In genomic region chr11:114239311-114239803, GRCm38 (mm10) we compare ENCODE assay signal across 12 mouse cellular contexts.
DNase-seq lines count a peak whose midpoint lies in the region; ATAC-seq and TF ChIP-seq lines count a peak whose summit lies in the region.
"Had no signal": no experiment of that assay in that cellular context is flagged by ENCODE, and none has a peak within 500 bp of the region (broad histone marks: within the 10 kb centered on the region; RNA-seq: fewer than 3 reads in every experiment).

No protein-coding gene starts in this region.

- no peak overlapping the region for H3K4me3 ChIP-seq in embryonic facial prominence, embryonic 13.5 days
- H3K4me3 ChIP-seq in hindbrain, embryonic 12.5 days, result no peak overlapping the region
- no peak overlapping the region for H3K4me3 ChIP-seq in midbrain, embryonic 14.5 days (replicated peaks; ENCODE audit: low read depth, low read length)
- H3K4me3 ChIP-seq in cerebellum, adult 2 months (replicated peaks; ENCODE audit: insufficient read depth, low read depth, low read length), result no peak overlapping the region
- H3K4me3 ChIP-seq: liver, embryonic 12.5 days had no signal

- WGBS in embryonic facial prominence, embryonic 13.5 days, result 10% methylated on average over 8 of the region's 8 CpGs
- 28% methylated on average over 8 of the region's 8 CpGs for WGBS in hindbrain, embryonic 12.5 days
- 10% methylated on average over 8 of the region's 8 CpGs for WGBS in midbrain, embryonic 14.5 days
- WGBS in cerebellum, adult 2 months, result 42% methylated on average over 8 of the region's 8 CpGs

- no peaks in the 10 kb centered on the region for H3K36me3 ChIP-seq in embryonic facial prominence, embryonic 13.5 days
- no peaks in the 10 kb centered on the region for H3K36me3 ChIP-seq in hindbrain, embryonic 12.5 days
- H3K36me3 ChIP-seq in midbrain, embryonic 14.5 days (ENCODE audit: control insufficient read depth, insufficient read depth, low read length), result no peaks in the 10 kb centered on the region
- H3K36me3 ChIP-seq: liver, embryonic 12.5 days had no signal

- TF ChIP-seq CTCF in cerebellum, adult 2 months (IDR thresholded peaks at IDR 0.05; ENCODE audit: borderline replicate concordance, insufficient read depth, low read depth, low read length), result no peak

- peaks cover 16% of the 10 kb centered on the region for H3K4me1 ChIP-seq in embryonic facial prominence, embryonic 13.5 days
- H3K4me1 ChIP-seq in hindbrain, embryonic 12.5 days, result peaks cover 18% of the 10 kb centered on the region
- H3K4me1 ChIP-seq in midbrain, embryonic 14.5 days (ENCODE audit: control insufficient read depth, insufficient read depth, low read length), result peaks cover 13% of the 10 kb centered on the region
- no peaks in the 10 kb centered on the region for H3K4me1 ChIP-seq in cerebellum, adult 2 months (ENCODE audit: control insufficient read depth, insufficient read depth, low read length)
- H3K4me1 ChIP-seq: liver, embryonic 12.5 days had no signal

- no peaks in the 10 kb centered on the region for H3K9me3 ChIP-seq in embryonic facial prominence, embryonic 13.5 days
- no peaks in the 10 kb centered on the region for H3K9me3 ChIP-seq in hindbrain, embryonic 12.5 days (replicated peaks)
- 0 out of 2 replicates have a peak, but pooled peaks cover 3% of the 10 kb centered on the region for H3K9me3 ChIP-seq in midbrain, embryonic 14.5 days (ENCODE audit: control insufficient read depth, low read length)
- H3K9me3 ChIP-seq: liver, embryonic 12.5 days had no signal

- H3K27me3 ChIP-seq in embryonic facial prominence, embryonic 13.5 days, result peaks cover 24% of the 10 kb centered on the region
- 0 out of 2 replicates have a peak, but pooled peaks cover 7% of the 10 kb centered on the region for H3K27me3 ChIP-seq in hindbrain, embryonic 12.5 days
- no peaks in the 10 kb centered on the region for H3K27me3 ChIP-seq in midbrain, embryonic 14.5 days (ENCODE audit: control insufficient read depth, insufficient read depth, low read length)
- no peaks in the 10 kb centered on the region for H3K27me3 ChIP-seq in cerebellum, adult 2 months (ENCODE audit: control insufficient read depth, insufficient read depth, low read length)

- H3K27ac ChIP-seq in embryonic facial prominence, embryonic 13.5 days, result no peak overlapping the region
- H3K27ac ChIP-seq in hindbrain, embryonic 12.5 days, result peak overlapping the region; percentile 62
- peak overlapping the region; percentile 47 for H3K27ac ChIP-seq in midbrain, embryonic 14.5 days (replicated peaks; ENCODE audit: low read depth, low read length)
- H3K27ac ChIP-seq in cerebellum, adult 2 months (ENCODE audit: insufficient read depth, low read length), result no peak overlapping the region
- H3K27ac ChIP-seq: liver, embryonic 12.5 days had no signal

- ATAC-seq in embryonic facial prominence, embryonic 13.5 days (ENCODE audit: insufficient number of reproducible peaks, insufficient read depth, low FRiP score, low TSS enrichment, low read depth), result peak; percentile 43; the same call in 1 of the 2 replicates
- peak; percentile 87 for ATAC-seq in hindbrain, embryonic 12.5 days (ENCODE audit: low FRiP score)
- peak; percentile 80 for ATAC-seq in midbrain, embryonic 14.5 days (ENCODE audit: low FRiP score, low TSS enrichment)
- ATAC-seq: liver, embryonic 12.5 days had no signal

- H3K4me2 ChIP-seq in embryonic facial prominence, embryonic 13.5 days, result no peak overlapping the region
- 0 out of 2 replicates have a peak overlapping the region, but pooled peaks have one; percentile 6 for H3K4me2 ChIP-seq in hindbrain, embryonic 12.5 days (replicated peaks)
- no peak overlapping the region for H3K4me2 ChIP-seq in midbrain, embryonic 14.5 days (ENCODE audit: low read length)
- H3K4me2 ChIP-seq: heart, embryonic 11.5 days; liver, embryonic 12.5 days had no signal

- peak; percentile 24 for DNase-seq in Muller cell, postnatal 12 days (ENCODE audit: inconsistent ontology term)
- peak; percentile 69 for DNase-seq in midbrain, embryonic 14.5 days
- no peak for DNase-seq in cerebellum, adult 2 months
- no peak for DNase-seq in left cerebral cortex, adult 8-10 months (ENCODE audit: low spot score in 2 of 2)
- DNase-seq in layer of hippocampus, adult 8-10 months (ENCODE audit: low spot score in 2 of 2), result no peak
- no peak for DNase-seq in gastrocnemius, postnatal 4 days (ENCODE audit: low spot score in 2 of 2)
- DNase-seq: cerebellum, postnatal 25 days; thymus, postnatal 25 days had no signal

- H3K9ac ChIP-seq in embryonic facial prominence, embryonic 13.5 days, result no peak overlapping the region
- no peak overlapping the region for H3K9ac ChIP-seq in hindbrain, embryonic 12.5 days
- peak overlapping the region; percentile 1; the same call in 1 of the 2 replicates for H3K9ac ChIP-seq in midbrain, embryonic 14.5 days (replicated peaks; ENCODE audit: low read length)
- H3K9ac ChIP-seq: liver, embryonic 12.5 days had no signal

- no peak for TF ChIP-seq POLR2A in cerebellum, adult 2 months (IDR thresholded peaks at IDR 0.05; ENCODE audit: borderline replicate concordance, insufficient read depth, low read length)

Comparison
In these comparisons a context has a peak if more than half of its experiments do, and no peak if none do; other contexts are left out.
1. DNase-seq: peak in Muller cell, postnatal 12 days (single experiment) and midbrain, embryonic 14.5 days (single experiment); none in cerebellum, adult 2 months (0 of 2), left cerebral cortex, adult 8-10 months (0 of 2), layer of hippocampus, adult 8-10 months (0 of 2) and gastrocnemius, postnatal 4 days (0 of 2).
2. H3K27ac ChIP-seq: peak in hindbrain, embryonic 12.5 days (single experiment) and midbrain, embryonic 14.5 days (single experiment); none in embryonic facial prominence, embryonic 13.5 days (single experiment) and cerebellum, adult 2 months (single experiment).
3. Peak in every context shown above with its lines, with median percentiles within 50 percentile points of each other: ATAC-seq.